Mouse (Mus musculus) forebrain, embryonic 14.5 days (tissue): ENCODE measurements at regions not wholly inside any gene's neighbourhood (a gene's known extent, or its start where the extent isn't known, plus 50 kb on each side); places are given as distances from the start of the nearest gene placed in this dataset.

Source experiments
- ATAC-seq: fragments of 200-750 bp; cut with Nextera tagmentation; 2 replicates; pipeline ENCODE4 v1.8.0; 2017; ENCODE audit warnings: mild to moderate bottlenecking, moderate library complexity
- DNase-seq: peaks from one replicate; pipeline ENCODE4 v3.0.0-alpha.2; 2015; ENCODE audit warnings: low spot score
- H3K27ac ChIP-seq: fragments of 300-500 bp; sonication (generic); 2 replicates; pipeline ENCODE4 v1.5.1; 2014; ENCODE audit warnings: low read depth, mild to moderate bottlenecking, control low read depth, low read length, moderate library complexity
- H3K27me3 ChIP-seq: fragments of 300-500 bp; sonication (generic); replicated peaks from 2 replicates; pipeline ENCODE4 v1.6.1; 2014; ENCODE audit warnings: low read length, control low read depth, mixed read lengths; ENCODE audit not compliant: control insufficient read depth, insufficient read depth
- H3K36me3 ChIP-seq: fragments of 300-500 bp; sonication (generic); 2 replicates; pipeline ENCODE4 v1.6.1; 2014; ENCODE audit warnings: low read length, control low read depth; ENCODE audit not compliant: control insufficient read depth, insufficient read depth
- H3K4me1 ChIP-seq: fragments of 300-500 bp; sonication (generic); 2 replicates; pipeline ENCODE4 v1.6.1; 2014; ENCODE audit warnings: antibody characterized with exemption, low read length, control low read depth; ENCODE audit not compliant: control insufficient read depth, insufficient read depth
- H3K4me2 ChIP-seq: fragments of 300-500 bp; sonication (generic); 2 replicates; pipeline ENCODE4 v1.6.1; 2014; ENCODE audit warnings: mild to moderate bottlenecking, control low read depth, low read length
- H3K4me3 ChIP-seq: fragments of 300-500 bp; sonication (generic); 2 replicates; pipeline ENCODE4 v1.5.1; 2014; ENCODE audit warnings: low read depth, low read length, control low read depth
- H3K9ac ChIP-seq: fragments of 300-500 bp; sonication (generic); 2 replicates; pipeline ENCODE4 v1.6.1; 2014; ENCODE audit warnings: mild to moderate bottlenecking, low read length, control low read depth, moderate library complexity
- H3K9me3 ChIP-seq: fragments of 300-500 bp; sonication (generic); replicated peaks from 2 replicates; pipeline ENCODE4 v1.6.1; 2016; ENCODE audit warnings: low read length, control low read depth, mixed read lengths; ENCODE audit not compliant: control insufficient read depth
- WGBS: fragments of 180-500 bp; shearing (Covaris S2); extraction: QIAGEN DNeasy Blood & Tissue Kit; methylation state at CpG from one replicate; pipeline ENCODE4 v1.1.7; 2014; 5-methylcytosine and 5-hydroxymethylcytosine counted together

- Histone ChIP-seq H3K4me3 (no peak overlapping the region), H3K9me3 (no peaks in the 10 kb centered on the region), H3K4me2 (no peak overlapping the region), H3K27ac (no peak overlapping the region), H3K27me3 (no peaks in the 10 kb centered on the region), H3K36me3 (no peaks in the 10 kb centered on the region), H3K4me1 (no peaks in the 10 kb centered on the region), H3K9ac (no peak overlapping the region)
- DNase-seq, result no peak
- no peak for ATAC-seq
- 91% methylated on average over 9 of the region's 9 CpGs for WGBS
Observed at GRCm38 (mm10) chr2:74036043-74036442, 124.9 kb upstream of the Atp5g3 start.

- WGBS, result 74% methylated on average over 11 of the region's 11 CpGs
- Histone ChIP-seq H3K4me1 (no peaks in the 10 kb centered on the region; the same call in 1 of the 2 replicates), H3K4me3 (no peak overlapping the region), H3K4me2 (no peak overlapping the region), H3K9me3 (no peaks in the 10 kb centered on the region), H3K9ac (no peak overlapping the region), H3K27me3 (no peaks in the 10 kb centered on the region), H3K27ac (no peak overlapping the region), H3K36me3 (no peaks in the 10 kb centered on the region)
- ATAC-seq (no peak), DNase-seq (peak; percentile 30)
Observed at GRCm38 (mm10) chr2:74032177-74033021, 121.3 kb upstream of the Atp5g3 start.

GRCm38 (mm10) chr2:74029938-74030337, 118.8 kb upstream of the Atp5g3 start:
- Histone ChIP-seq H3K4me2 (no peak overlapping the region), H3K4me3 (no peak overlapping the region), H3K9me3 (no peaks in the 10 kb centered on the region), H3K36me3 (no peaks in the 10 kb centered on the region), H3K9ac (no peak overlapping the region), H3K4me1 (no peaks in the 10 kb centered on the region; the same call in 1 of the 2 replicates), H3K27ac (no peak overlapping the region), H3K27me3 (no peaks in the 10 kb centered on the region)
- no peak for ATAC-seq
- 92% methylated on average over 9 of the region's 9 CpGs for WGBS
- DNase-seq, result no peak

GRCm38 (mm10) chr2:74027404-74028104, 116.4 kb upstream of the Atp5g3 start:
- ATAC-seq (0 out of 2 replicates have a peak, but pooled peaks have one; percentile 57), DNase-seq (peak; percentile 83)
- no peaks in the 10 kb centered on the region for H3K27me3 ChIP-seq
- no peak overlapping the region for H3K27ac ChIP-seq
- no peak overlapping the region for H3K4me3 ChIP-seq
- H3K9me3 ChIP-seq, result no peaks in the 10 kb centered on the region
- no peaks in the 10 kb centered on the region for H3K36me3 ChIP-seq
- no peak overlapping the region for H3K4me2 ChIP-seq
- no peak overlapping the region for H3K9ac ChIP-seq
- no peaks in the 10 kb centered on the region; the same call in 1 of the 2 replicates for H3K4me1 ChIP-seq
- 50% methylated on average over 11 of the region's 11 CpGs for WGBS

- 70% methylated on average over 7 of the region's 7 CpGs for WGBS
- no peaks in the 10 kb centered on the region for H3K27me3 ChIP-seq
- no peak overlapping the region for H3K4me3 ChIP-seq
- ATAC-seq (no peak), DNase-seq (peak; percentile 37)
- no peak overlapping the region for H3K9ac ChIP-seq
- no peak overlapping the region for H3K27ac ChIP-seq
- H3K4me2 ChIP-seq, result no peak overlapping the region
- H3K4me1 ChIP-seq, result no peaks in the 10 kb centered on the region
- H3K9me3 ChIP-seq, result 0 out of 2 replicates have a peak, but pooled peaks cover 2% of the 10 kb centered on the region
- H3K36me3 ChIP-seq, result no peaks in the 10 kb centered on the region
Observed at GRCm38 (mm10) chr2:74015146-74015545, 104.0 kb upstream of the Atp5g3 start.

GRCm38 (mm10) chr2:74014201-74014600, 103.1 kb upstream of the Atp5g3 start:
- 92% methylated on average over 3 of the region's 3 CpGs for WGBS
- no peak for ATAC-seq

GRCm38 (mm10) chr2:73998531-73998930, 87.4 kb upstream of the Atp5g3 start:
- no peaks in the 10 kb centered on the region for H3K9me3 ChIP-seq
- H3K27ac ChIP-seq, result no peak overlapping the region
- no peaks in the 10 kb centered on the region for H3K36me3 ChIP-seq
- no peak overlapping the region for H3K9ac ChIP-seq
- WGBS, result 10% methylated on average over 2 of the region's 2 CpGs
- no peak for ATAC-seq
- DNase-seq, result peak; percentile 79
- H3K27me3 ChIP-seq, result peaks cover 4% of the 10 kb centered on the region; the same call in 1 of the 2 replicates
- H3K4me1 ChIP-seq, result no peaks in the 10 kb centered on the region
- no peak overlapping the region for H3K4me3 ChIP-seq
- H3K4me2 ChIP-seq, result no peak overlapping the region

More at GRCm38 (mm10) chr2:74014201-74014600, 103.1 kb upstream of the Atp5g3 start:
- H3K36me3 ChIP-seq, result no peaks in the 10 kb centered on the region
- H3K4me3 ChIP-seq, result no peak overlapping the region
- H3K9ac ChIP-seq, result no peak overlapping the region
- no peaks in the 10 kb centered on the region for H3K4me1 ChIP-seq
- H3K9me3 ChIP-seq, result 0 out of 2 replicates have a peak, but pooled peaks cover 2% of the 10 kb centered on the region
- no peak for DNase-seq
- no peak overlapping the region for H3K4me2 ChIP-seq
- no peak overlapping the region for H3K27ac ChIP-seq
- no peaks in the 10 kb centered on the region for H3K27me3 ChIP-seq

- H3K36me3 ChIP-seq, result no peaks in the 10 kb centered on the region
- no peak for DNase-seq
- H3K27me3 ChIP-seq, result peaks cover 4% of the 10 kb centered on the region; the same call in 1 of the 2 replicates
- no peak overlapping the region for H3K4me3 ChIP-seq
- H3K9ac ChIP-seq, result no peak overlapping the region
- no peak overlapping the region for H3K4me2 ChIP-seq
- no peaks in the 10 kb centered on the region for H3K9me3 ChIP-seq
- no peak overlapping the region for H3K27ac ChIP-seq
- no peak for ATAC-seq
- H3K4me1 ChIP-seq, result no peaks in the 10 kb centered on the region
- WGBS, result 89% methylated on average over 5 of the region's 5 CpGs
Observed at GRCm38 (mm10) chr2:73996986-73997385, 85.9 kb upstream of the Atp5g3 start.
